Mouse (Mus musculus) G1E (cell line): ENCODE measurements around the gene 9430015G10Rik.

Experiments
- CTCF ChIP-seq: IDR thresholded peaks from 2 replicates; pipeline ENCODE4 v1.5.1; 2012; ENCODE audit warnings: low read depth, low read length, inconsistent platforms, mixed read lengths
- GATA1 ChIP-seq: IDR thresholded peaks from 2 replicates; pipeline ENCODE4 v1.6.1; 2012; ENCODE audit warnings: borderline replicate concordance, low read length, inconsistent platforms, mixed read lengths
- POLR2AphosphoS5 ChIP-seq: IDR thresholded peaks from 2 replicates; pipeline ENCODE4 v1.6.1; 2012; ENCODE audit warnings: low read depth, low read length, inconsistent platforms; ENCODE audit not compliant: insufficient replicate concordance

- TF ChIP-seq CTCF (no peak), POLR2AphosphoS5 (no peak), GATA1 (no peak)
Observed at GRCm38 (mm10) chr4:156070276-156070675, 39.5 kb upstream of the 9430015G10Rik start.
